Mouse (Mus musculus): ENCODE results near the gene Rfk. TPM values are rescaled to one million over a fixed set of nuclear protein-coding genes. Genes with fewer than 3 reads are reported as not detected.
A peak's percentile ranks its signal among the peaks of the same experiment; 100 is the strongest.

The Rfk gene
- polyA plus RNA-seq, 1 experiment from 2014 or later: 69.7 TPM

- H3K27ac ChIP-seq (replicated peaks): no peak overlapping the region
- DNase-seq (ENCODE audit: low spot score): no peak
- 91% methylated on average over 2 of the region's 2 CpGs for WGBS
- no peaks in the 10 kb centered on the region for H3K9me3 ChIP-seq
- no peaks in the 10 kb centered on the region for H3K27me3 ChIP-seq (replicated peaks; ENCODE audit: low read depth, poor library complexity, severe bottlenecking)
- no peak overlapping the region for H3K4me3 ChIP-seq
- H3K4me1 ChIP-seq: no peaks in the 10 kb centered on the region
- H3K36me3 ChIP-seq (replicated peaks): no peaks in the 10 kb centered on the region
Observed at GRCm38 (mm10) chr19:17427824-17428560, 34.1 kb downstream of the Rfk start.

GRCm38 (mm10) chr19:17428561-17428914 lies 34.7 kb downstream of the Rfk start:
- WGBS: 81% methylated on average over 2 of the region's 2 CpGs
- H3K4me3 ChIP-seq: no peak overlapping the region
- H3K9me3 ChIP-seq: no peaks in the 10 kb centered on the region
- no peaks in the 10 kb centered on the region for H3K36me3 ChIP-seq (replicated peaks)
- no peaks in the 10 kb centered on the region for H3K4me1 ChIP-seq
- no peak for DNase-seq (ENCODE audit: low spot score)
- no peaks in the 10 kb centered on the region for H3K27me3 ChIP-seq (replicated peaks; ENCODE audit: low read depth, poor library complexity, severe bottlenecking)
- H3K27ac ChIP-seq (replicated peaks): no peak overlapping the region

GRCm38 (mm10) chr19:17436651-17437050 lies 42.8 kb downstream of the Rfk start:
- 88% methylated on average over 1 of the region's 1 CpGs for WGBS
- H3K4me3 ChIP-seq: no peak overlapping the region
- H3K36me3 ChIP-seq (replicated peaks): no peaks in the 10 kb centered on the region
- no peaks in the 10 kb centered on the region for H3K9me3 ChIP-seq
- H3K27me3 ChIP-seq (replicated peaks; ENCODE audit: low read depth, poor library complexity, severe bottlenecking): no peaks in the 10 kb centered on the region
- no peak for DNase-seq (ENCODE audit: low spot score)
- no peak overlapping the region for H3K27ac ChIP-seq (replicated peaks)
- peaks cover 15% of the 10 kb centered on the region for H3K4me1 ChIP-seq

- Histone ChIP-seq H3K27ac (replicated peaks) (no peak overlapping the region), H3K36me3 (replicated peaks) (no peaks in the 10 kb centered on the region), H3K9me3 (no peaks in the 10 kb centered on the region), H3K4me1 (peaks cover 15% of the 10 kb centered on the region), H3K4me3 (no peak overlapping the region), H3K27me3 (replicated peaks; ENCODE audit: low read depth, poor library complexity, severe bottlenecking) (no peaks in the 10 kb centered on the region)
- peak; percentile 21 for DNase-seq (ENCODE audit: low spot score)
- WGBS: 76% methylated on average over 4 of the region's 4 CpGs
Observed at GRCm38 (mm10) chr19:17439476-17440189, 45.8 kb downstream of the Rfk start.

GRCm38 (mm10) chr19:17443581-17443980 lies 49.7 kb downstream of the Rfk start:
- Histone ChIP-seq H3K27ac (replicated peaks) (no peak overlapping the region), H3K4me3 (no peak overlapping the region), H3K9me3 (no peaks in the 10 kb centered on the region), H3K27me3 (replicated peaks; ENCODE audit: low read depth, poor library complexity, severe bottlenecking) (no peaks in the 10 kb centered on the region), H3K36me3 (replicated peaks) (no peaks in the 10 kb centered on the region), H3K4me1 (peaks cover 15% of the 10 kb centered on the region)
- 87% methylated on average over 7 of the region's 7 CpGs for WGBS
- no peak for DNase-seq (ENCODE audit: low spot score)

Other genes starting within 250 kb of the Rfk start
- 3.0 and 3.7 TPM in 2 replicates for gene Gcnt1, start 21.2 kb upstream of the Rfk start, polyA plus RNA-seq (2016; fragmentation: Nextera tagmentation; extraction: Ambion mirVana)